Mouse (Mus musculus) myocyte (in vitro differentiated cells): ENCODE data around the gene Ndufb3. TPM values are rescaled to one million over a fixed set of nuclear protein-coding genes. Genes with fewer than 3 reads are reported as not detected.
"Not testable (repeated sequence)": the region's sequence is repeated elsewhere in the genome, so short reads cannot be mapped to it uniquely, and the experiment has no call there.

ENCODE experiments used
- H3K27me3 ChIP-seq: one replicate; pipeline ENCODE4 v1.6.1; 2011; ENCODE audit not compliant: control insufficient read depth, insufficient read depth, insufficient read length
- H3K36me3 ChIP-seq: one replicate; pipeline ENCODE4 v1.6.1; 2011; ENCODE audit not compliant: control insufficient read depth, insufficient read depth
- H3K4me2 ChIP-seq: one replicate; pipeline ENCODE4 v1.6.1; 2011; ENCODE audit warnings: low read depth, control low read depth
- H3K4me3 ChIP-seq: one replicate; pipeline ENCODE4 v1.5.1; 2011; ENCODE audit warnings: mild to moderate bottlenecking, control low read depth, moderate library complexity
- H3K79me2 ChIP-seq: one replicate; pipeline ENCODE4 v1.6.1; 2011; ENCODE audit not compliant: control insufficient read depth, insufficient read depth
- H3ac ChIP-seq: one replicate; pipeline ENCODE4 v1.6.1; 2011; ENCODE audit not compliant: control insufficient read depth, insufficient read length
- CEBPB ChIP-seq: IDR thresholded peaks from 2 replicates; pipeline ENCODE4 v1.6.1; 2011; ENCODE audit warnings: mild to moderate bottlenecking, moderate library complexity; ENCODE audit not compliant: poor library complexity, insufficient read depth, severe bottlenecking
- MAX ChIP-seq: IDR thresholded peaks from one replicate; pipeline ENCODE4 v1.6.1; 2011; ENCODE audit warnings: low read depth, mild to moderate bottlenecking, control low read depth
- MYOD1 ChIP-seq, 3 experiments: IDR thresholded peaks; one replicate each; pipeline ENCODE4 v1.6.1; 2011; ENCODE audit warnings: control low read depth in 2 of 3, low read depth in 2 of 3, mild to moderate bottlenecking in 2 of 3, moderate library complexity in 1 of 3; ENCODE audit not compliant: insufficient read length in 2 of 3, control insufficient read depth in 1 of 3
- MYOG ChIP-seq, 3 experiments: IDR thresholded peaks; one replicate each; pipeline ENCODE4 v1.6.1; 2011; ENCODE audit warnings: control low read depth in 2 of 3, low read depth in 2 of 3, mild to moderate bottlenecking in 2 of 3; ENCODE audit not compliant: insufficient read length in 2 of 3, control insufficient read depth in 1 of 3, insufficient read depth in 1 of 3
- POLR2A ChIP-seq: IDR thresholded peaks from one replicate; pipeline ENCODE4 v1.6.1; 2011; ENCODE audit warnings: low read depth, mild to moderate bottlenecking, control low read depth, moderate library complexity; ENCODE audit not compliant: insufficient read length
- POLR2AphosphoS2 ChIP-seq: IDR thresholded peaks from one replicate; pipeline ENCODE4 v1.6.1; 2011; ENCODE audit warnings: low read depth, control low read depth; ENCODE audit not compliant: insufficient read length
- REST ChIP-seq: IDR thresholded peaks from one replicate; pipeline ENCODE4 v1.6.1; 2011; ENCODE audit warnings: mild to moderate bottlenecking, control low read depth, moderate library complexity; ENCODE audit not compliant: insufficient read depth, insufficient read length
- SRF ChIP-seq: IDR thresholded peaks from one replicate; pipeline ENCODE4 v1.6.1; 2011; ENCODE audit warnings: low read depth; ENCODE audit not compliant: control insufficient read depth, insufficient read length
- TCF12 ChIP-seq: IDR thresholded peaks from one replicate; pipeline ENCODE4 v1.6.1; 2011; ENCODE audit warnings: mild to moderate bottlenecking, control low read depth; ENCODE audit not compliant: poor library complexity, insufficient read depth, severe bottlenecking
- TCF3 ChIP-seq: IDR thresholded peaks from one replicate; pipeline ENCODE4 v1.6.1; 2011; ENCODE audit warnings: low read depth, control low read depth; ENCODE audit not compliant: insufficient read length
- USF1 ChIP-seq: IDR thresholded peaks from one replicate; pipeline ENCODE4 v1.6.1; 2011; ENCODE audit warnings: low read depth, mild to moderate bottlenecking, control low read depth, moderate library complexity
- polyA plus RNA-seq: library from polyadenylated mRNA; unstranded; fragments of >200 nt; fragmentation: generic; extraction: Trizol; gene quantifications from one replicate; pipeline ENCODE4 v1.2.1, GENCODE M21; 2012; ENCODE audit warnings: missing spikeins

Gene Ndufb3
- polyA plus RNA-seq, 1 experiment = 130 TPM

DNA sequence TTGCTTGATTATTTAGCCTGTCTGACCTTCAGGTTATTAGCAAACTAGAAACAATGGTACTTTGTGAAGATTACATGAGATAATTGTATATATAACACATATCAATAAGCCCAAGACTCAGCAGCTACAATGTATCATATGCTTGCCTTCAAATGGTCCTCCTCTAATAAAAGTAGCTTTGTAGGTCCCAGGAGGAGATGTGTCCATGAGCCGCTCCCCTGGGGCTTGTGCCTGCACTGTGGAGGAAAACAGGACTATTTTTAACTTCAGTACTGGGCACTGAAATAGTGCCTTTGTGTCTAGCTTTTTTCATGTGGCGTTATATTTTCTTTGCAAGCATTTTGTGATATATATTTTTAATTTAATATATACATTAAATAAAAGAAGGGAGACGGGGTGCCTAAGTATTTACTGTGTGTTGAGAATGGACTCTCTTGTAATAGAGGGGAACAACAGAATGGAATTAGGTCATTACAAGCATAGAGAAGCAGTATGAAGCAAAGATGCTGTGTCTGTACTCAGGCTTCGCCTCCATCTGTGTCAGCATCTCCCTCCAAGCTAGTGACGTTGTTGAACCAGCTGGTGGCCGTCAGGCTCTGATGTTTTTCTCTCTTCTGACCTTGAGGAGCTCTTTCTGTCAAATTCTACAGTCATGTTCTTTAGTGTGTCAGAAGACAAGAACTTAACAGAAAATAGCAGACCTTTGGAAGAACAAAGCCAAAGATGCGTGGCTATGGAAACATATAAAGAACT is 36.0 kb downstream of the Ndufb3 start:
- H3K36me3 ChIP-seq = no peaks in the 10 kb centered on the region
- no peak overlapping the region for H3K4me2 ChIP-seq
- no peak overlapping the region for H3K4me3 ChIP-seq
- H3K79me2 ChIP-seq = no peaks in the 10 kb centered on the region
- H3K27me3 ChIP-seq = no peaks in the 10 kb centered on the region
- no peak overlapping the region for H3ac ChIP-seq
- no peak for TF ChIP-seq MYOG (IDR thresholded peaks at IDR 0.05; ENCODE audit: control insufficient read depth in 1 of 3, insufficient read depth in 1 of 3, insufficient read length in 2 of 3, low read depth in 2 of 3)
- no peak for TF ChIP-seq MAX
- TF ChIP-seq REST = no peak
- no peak for TF ChIP-seq SRF
- no peak for TF ChIP-seq USF1
- no peak for TF ChIP-seq TCF3
- no peak for TF ChIP-seq CEBPB
- TF ChIP-seq POLR2AphosphoS2 = no peak
- no peak for TF ChIP-seq MYOD1 (IDR thresholded peaks at IDR 0.05; ENCODE audit: control insufficient read depth in 1 of 3, insufficient read length in 2 of 3, low read depth in 2 of 3)
- no peak for TF ChIP-seq POLR2A
- no peak for TF ChIP-seq TCF12

DNA sequence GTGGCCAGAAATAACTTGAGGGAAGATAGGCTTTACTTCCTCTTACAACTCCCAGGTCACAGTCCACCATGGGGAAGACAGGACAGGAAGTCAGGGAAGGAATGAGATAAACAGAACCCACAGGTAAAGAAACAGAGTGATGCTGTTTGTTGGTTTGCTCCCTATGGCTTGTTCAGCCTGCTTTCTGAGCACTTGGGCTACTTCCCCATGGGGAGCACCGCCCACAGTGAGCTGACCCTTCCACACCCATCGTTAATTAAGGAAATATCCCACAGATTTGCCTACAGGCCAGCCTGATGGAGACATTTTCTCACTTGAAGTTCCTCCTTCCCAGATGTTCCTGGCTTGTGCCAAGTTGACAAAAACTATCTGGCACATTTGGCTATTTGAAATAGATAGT is 42.7 kb downstream of the Ndufb3 start:
- H3K4me2 ChIP-seq, H3ac ChIP-seq: not testable (repeated sequence)

More for the DNA sequence above, 42.7 kb downstream of the Ndufb3 start:
- H3K36me3 ChIP-seq, H3K27me3 ChIP-seq, H3K4me3 ChIP-seq, H3K79me2 ChIP-seq: not testable (repeated sequence)

Other genes with a start within 250 kb of the Ndufb3 start
- 34.7 TPM for gene Bzw1, start 193.5 kb upstream of the Ndufb3 start, polyA plus RNA-seq
- 19.4 TPM for gene Clk1, start 162.3 kb upstream of the Ndufb3 start, polyA plus RNA-seq
- 30.0 TPM for gene Nif3l1, start 141.2 kb upstream of the Ndufb3 start, polyA plus RNA-seq
- gene Ppil3, start 140.9 kb upstream of the Ndufb3 start, polyA plus RNA-seq = 45.8 TPM
- gene Orc2, start 81.3 kb upstream of the Ndufb3 start, polyA plus RNA-seq = 11.5 TPM
- 1.1 TPM for gene Fam126b, start 61 bp upstream of the Ndufb3 start, polyA plus RNA-seq
- gene Als2cr12, start 109.6 kb downstream of the Ndufb3 start, polyA plus RNA-seq = 0.07 TPM
- 19.7 TPM for gene Cflar, start 125.1 kb downstream of the Ndufb3 start, polyA plus RNA-seq
- gene Casp8, start 209.0 kb downstream of the Ndufb3 start, polyA plus RNA-seq = 5.9 TPM